Mouse (Mus musculus): Measurements from ENCODE around the gene Rnft1.

The Rnft1 gene

GRCm38 (mm10) chr11:86484101-86484868, at the start of gene Rnft1:
Gene Rnft1 (plus strand): TSS chr11:86484657.
- peak; percentile 80 for DNase-seq (ENCODE audit: extremely low spot score, low read depth, low spot score)

- DNase-seq (ENCODE audit: extremely low spot score, low read depth, low spot score) = no peak
Measured at GRCm38 (mm10) chr11:86436843-86437242, 47.6 kb upstream of the Rnft1 start.

DNA sequence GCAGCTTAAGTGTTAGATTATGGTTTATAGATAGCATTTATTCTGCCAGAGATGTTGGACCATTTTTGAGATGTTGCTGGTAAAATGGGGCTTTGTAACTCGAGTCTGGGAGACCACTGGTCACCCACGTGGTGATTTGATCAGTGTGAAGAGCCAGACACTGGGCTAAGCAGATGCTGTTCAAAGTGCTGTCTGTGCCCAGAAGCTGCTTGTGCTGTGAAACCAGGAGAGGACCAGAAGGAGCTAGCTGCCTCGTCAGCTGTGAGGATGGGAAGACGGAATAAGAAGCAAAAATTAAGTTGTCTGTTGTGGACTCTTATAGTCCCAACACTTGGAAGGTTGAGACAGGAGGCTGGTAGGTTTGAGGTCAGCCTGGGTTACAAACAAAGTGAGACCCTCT, 46.2 kb upstream of the Rnft1 start:
- DNase-seq (ENCODE audit: extremely low spot score, low read depth, low spot score) = no peak

GRCm38 (mm10) chr11:86440791-86441190, 43.7 kb upstream of the Rnft1 start:
- DNase-seq (ENCODE audit: extremely low spot score, low read depth, low spot score) = no peak

DNA sequence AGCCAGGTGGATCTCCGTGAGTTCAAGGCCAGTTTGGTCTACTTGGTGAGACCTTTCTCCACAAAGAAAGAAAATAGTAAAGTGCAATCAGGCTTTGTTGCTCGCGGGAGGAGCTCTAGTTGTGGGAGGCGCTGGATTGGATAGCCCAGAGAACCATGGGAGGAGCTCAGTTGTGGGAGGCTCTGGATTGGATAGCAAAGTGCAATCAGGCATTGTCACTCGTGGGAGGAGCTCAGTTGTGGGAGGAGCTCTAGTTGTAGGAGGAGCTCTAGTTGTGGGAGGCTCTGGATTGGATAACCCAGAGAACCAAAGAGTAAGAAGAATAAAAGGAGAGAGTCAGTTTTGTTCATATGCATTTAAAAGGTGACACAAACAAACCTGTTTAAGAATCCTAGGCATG, 30.5 kb upstream of the Rnft1 start:
- DNase-seq (ENCODE audit: extremely low spot score, low read depth, low spot score) = no peak

GRCm38 (mm10) chr11:86457545-86457944, 26.9 kb upstream of the Rnft1 start:
- DNase-seq (ENCODE audit: extremely low spot score, low read depth, low spot score) = no peak

DNA sequence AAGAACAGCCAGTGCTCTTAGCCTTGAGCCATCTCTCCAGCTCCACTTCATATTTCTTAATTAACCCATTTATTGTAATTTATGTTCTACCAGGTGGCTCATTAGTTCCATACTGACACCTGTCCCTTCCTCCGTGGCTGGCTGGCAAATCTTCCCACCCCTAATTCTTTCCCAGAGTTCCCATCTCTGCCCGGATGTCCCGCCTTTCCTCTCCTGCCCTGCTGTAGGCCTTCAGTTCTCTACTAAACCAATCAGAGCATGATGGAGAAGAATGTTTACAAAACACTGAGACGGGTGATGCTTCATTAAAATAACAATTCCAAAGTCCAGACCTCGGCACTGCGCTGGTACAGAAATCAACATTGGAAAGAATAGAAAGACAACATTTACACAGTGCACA, 25.6 kb upstream of the Rnft1 start:
- DNase-seq (ENCODE audit: extremely low spot score, low read depth, low spot score) = no peak

DNA sequence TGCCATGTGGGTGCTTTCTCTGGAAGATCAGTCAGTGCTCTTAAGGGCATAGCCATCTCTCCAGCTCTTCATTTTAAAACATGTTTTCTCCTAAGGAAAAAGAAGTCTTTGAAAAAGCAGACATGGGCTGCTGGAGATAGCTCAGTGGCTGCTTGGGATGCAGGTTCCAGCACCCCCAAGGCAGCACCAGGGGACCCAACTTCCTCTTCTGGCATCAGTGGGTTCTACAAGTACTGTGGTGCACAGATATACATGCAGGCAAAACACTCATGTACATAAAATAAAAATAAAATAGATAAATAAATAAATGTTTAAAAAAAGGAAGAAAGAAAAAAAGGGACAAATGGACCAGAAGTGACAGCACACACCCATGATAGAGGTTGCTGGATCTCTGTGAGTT, 21.9 kb upstream of the Rnft1 start:
- DNase-seq (ENCODE audit: extremely low spot score, low read depth, low spot score) = no peak

DNA sequence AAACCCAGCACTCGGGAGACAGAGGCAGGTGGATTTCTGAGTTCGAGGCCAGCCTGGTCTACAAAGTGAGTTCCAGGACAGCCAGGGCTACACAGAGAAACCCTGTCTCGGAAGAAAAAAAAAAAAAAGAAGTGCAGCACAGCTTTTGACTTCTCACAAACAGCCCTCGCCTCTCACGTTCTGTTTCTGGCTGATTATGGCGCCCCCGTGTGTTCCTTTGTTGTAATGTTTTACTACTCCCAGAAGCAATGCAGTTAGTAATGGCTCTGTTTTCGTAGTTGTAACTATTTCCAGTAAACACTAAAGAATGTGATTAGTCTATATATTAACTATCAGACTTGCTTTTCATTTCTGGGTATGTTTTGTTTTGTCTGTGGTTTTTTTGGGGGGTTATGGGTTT, 20.2 kb upstream of the Rnft1 start:
- peak; percentile 60 for DNase-seq (ENCODE audit: extremely low spot score, low read depth, low spot score)

GRCm38 (mm10) chr11:86468345-86468744, 16.1 kb upstream of the Rnft1 start:
- DNase-seq (ENCODE audit: extremely low spot score, low read depth, low spot score) = no peak

- no peak for DNase-seq (ENCODE audit: extremely low spot score, low read depth, low spot score)
Measured at GRCm38 (mm10) chr11:86468971-86469370, 15.5 kb upstream of the Rnft1 start.

DNA sequence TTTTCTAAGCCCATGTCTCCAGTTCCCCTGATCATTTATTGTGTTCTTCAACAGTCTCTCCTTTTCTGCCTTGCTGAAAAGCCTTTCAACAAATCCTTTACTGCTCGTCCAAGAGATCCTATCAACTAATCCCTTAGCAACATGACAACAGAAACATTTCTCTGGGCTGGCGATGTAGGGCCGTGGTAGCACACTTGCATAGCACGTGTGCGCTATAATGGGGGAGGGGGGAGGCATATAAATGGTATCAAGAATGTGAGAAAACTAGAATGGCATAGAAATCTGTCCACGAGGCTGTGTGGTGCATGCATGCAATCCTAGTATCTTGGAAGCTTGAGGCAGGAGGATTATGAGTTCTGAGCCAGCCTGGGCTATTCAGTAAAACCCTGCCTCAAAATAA, 12.7 kb upstream of the Rnft1 start:
- DNase-seq (ENCODE audit: extremely low spot score, low read depth, low spot score) = no peak

DNA sequence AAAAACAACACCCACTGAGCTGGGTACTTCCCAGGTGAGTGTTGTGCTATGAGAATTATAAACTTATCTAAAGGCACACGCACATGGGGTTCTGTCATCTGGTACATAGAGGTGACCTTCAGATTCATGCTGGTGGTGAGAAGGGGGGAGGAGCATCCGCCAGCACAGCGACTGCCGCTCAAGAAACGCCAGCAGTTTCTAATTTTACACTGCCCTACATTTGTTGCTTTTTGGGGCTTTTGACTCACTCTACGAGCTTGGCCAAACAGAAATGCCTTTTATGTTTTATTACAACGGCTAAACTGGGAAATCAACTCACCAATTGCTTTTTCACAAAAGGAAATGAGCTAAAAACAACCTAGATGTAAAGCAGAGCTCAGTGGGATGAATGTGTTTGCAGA, 11.7 kb upstream of the Rnft1 start:
- DNase-seq (ENCODE audit: extremely low spot score, low read depth, low spot score) = peak; percentile 24

- no peak for DNase-seq (ENCODE audit: extremely low spot score, low read depth, low spot score)
Measured at GRCm38 (mm10) chr11:86473576-86473975, 10.9 kb upstream of the Rnft1 start.

- no peak for DNase-seq (ENCODE audit: extremely low spot score, low read depth, low spot score)
Measured at GRCm38 (mm10) chr11:86484910-86485510, 553 bp downstream of the Rnft1 start.

DNA sequence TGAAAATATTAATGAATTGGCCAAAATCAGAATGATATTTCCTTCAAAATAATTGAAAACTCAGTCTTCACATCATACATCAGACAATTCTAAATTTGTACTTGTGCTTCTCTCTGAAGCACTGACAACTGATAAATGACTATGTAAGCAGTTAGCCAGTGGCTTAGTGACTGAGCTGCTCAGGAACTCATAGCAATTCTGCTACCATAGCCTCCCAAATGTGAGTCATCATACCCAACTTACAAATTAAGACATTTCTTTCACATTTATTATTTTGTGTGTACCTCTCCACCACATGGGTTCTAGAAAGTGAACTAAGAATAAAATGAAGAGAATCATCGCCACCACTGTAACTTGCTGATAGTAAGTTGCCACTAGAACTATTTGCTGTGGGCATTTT, 6.3 kb downstream of the Rnft1 start:
- DNase-seq (ENCODE audit: extremely low spot score, low read depth, low spot score) = no peak

GRCm38 (mm10) chr11:86497356-86497755, 12.9 kb downstream of the Rnft1 start:
- DNase-seq (ENCODE audit: extremely low spot score, low read depth, low spot score) = no peak

DNA sequence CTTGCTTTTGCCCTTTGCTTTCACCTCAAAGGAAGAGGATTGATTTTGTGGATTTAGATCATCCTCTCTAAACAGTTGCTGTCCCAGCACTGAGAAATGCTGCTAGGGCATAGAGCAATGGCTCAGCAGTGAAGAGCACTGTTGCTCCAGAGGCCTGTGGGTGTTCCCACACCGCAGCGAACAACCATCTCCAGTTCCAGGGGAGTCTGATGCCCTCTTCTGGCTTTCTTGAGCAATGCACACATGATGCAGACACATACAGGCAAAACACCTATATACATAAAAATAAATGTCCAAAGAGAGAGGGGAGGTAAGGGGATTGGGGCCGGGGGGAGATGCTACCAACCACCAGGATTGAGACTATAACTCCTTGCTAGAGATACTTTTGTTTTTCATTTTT, 13.5 kb downstream of the Rnft1 start:
- DNase-seq (ENCODE audit: extremely low spot score, low read depth, low spot score) = no peak

- DNase-seq (ENCODE audit: extremely low spot score, low read depth, low spot score) = no peak
Measured at GRCm38 (mm10) chr11:86500795-86501194, 16.3 kb downstream of the Rnft1 start.

DNA sequence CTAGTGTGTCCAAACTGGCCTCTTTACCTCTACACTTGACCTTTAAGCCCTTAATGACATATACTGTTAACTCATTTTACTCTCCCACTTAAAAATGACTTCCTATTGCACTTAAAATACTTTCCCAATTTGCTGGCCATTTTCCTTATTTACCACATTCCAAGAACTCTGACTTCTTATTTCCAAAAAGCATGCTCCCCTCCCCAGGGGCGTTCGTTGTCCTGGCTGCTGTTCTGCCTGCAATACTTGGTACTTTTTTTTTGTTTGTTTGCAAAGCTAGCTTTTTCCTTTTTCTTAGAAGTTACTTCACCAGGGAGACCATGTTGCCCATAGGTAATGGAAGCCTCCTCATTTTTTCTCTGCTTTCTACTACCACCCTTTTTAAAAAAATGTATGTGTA, 18.7 kb downstream of the Rnft1 start:
- DNase-seq (ENCODE audit: extremely low spot score, low read depth, low spot score) = no peak

DNA sequence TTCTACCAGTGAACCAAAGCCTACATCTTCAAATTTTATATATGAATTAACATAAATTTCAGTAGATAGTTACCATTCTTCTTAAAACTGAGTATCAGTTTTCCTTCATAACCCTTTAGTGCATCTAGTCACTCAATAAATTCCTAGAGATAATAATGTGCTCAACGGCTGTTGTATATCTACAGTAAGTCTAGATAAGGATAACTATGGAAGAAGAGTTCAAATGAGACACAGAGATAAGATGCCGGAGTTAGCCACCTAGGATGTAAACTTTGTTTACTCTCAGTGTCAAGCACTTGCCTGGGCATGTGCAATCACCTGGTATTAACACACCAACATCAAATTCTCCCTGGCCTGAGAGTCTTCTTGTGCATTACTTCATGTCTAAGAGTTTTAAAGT, 22.9 kb downstream of the Rnft1 start:
- DNase-seq (ENCODE audit: extremely low spot score, low read depth, low spot score) = no peak

DNA sequence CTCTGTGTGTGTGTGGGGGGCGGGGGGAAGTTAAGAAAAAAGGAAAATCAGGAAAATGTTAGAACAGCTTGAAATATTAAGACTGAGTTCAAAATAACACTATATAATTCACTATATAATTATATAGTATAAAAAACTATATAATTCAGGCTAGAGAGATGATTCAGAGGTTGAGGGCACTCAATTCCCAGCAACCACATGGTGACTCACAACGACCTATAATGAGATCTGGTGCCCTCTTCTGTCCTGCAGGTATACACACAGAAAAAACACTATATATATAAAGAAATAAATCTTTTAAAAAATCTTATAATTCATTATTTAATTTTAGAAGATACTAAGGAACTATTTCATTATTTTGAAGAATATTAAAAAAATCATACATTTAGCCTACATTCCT, 23.5 kb downstream of the Rnft1 start:
- DNase-seq (ENCODE audit: extremely low spot score, low read depth, low spot score) = no peak

GRCm38 (mm10) chr11:86516620-86517019, 32.2 kb downstream of the Rnft1 start:
- DNase-seq (ENCODE audit: extremely low spot score, low read depth, low spot score) = no peak
